Mouse (Mus musculus) neural tube, embryonic 11.5 days (tissue): ENCODE data around the gene Slc11a2. TPM values are rescaled to one million over a fixed set of nuclear protein-coding genes. Genes with fewer than 3 reads are reported as not detected.

Experiments
- ATAC-seq: fragments of 200-750 bp; cut with Nextera tagmentation; 2 replicates; pipeline ENCODE4 v1.8.0; 2017; ENCODE audit warnings: moderate number of reproducible peaks, mild to moderate bottlenecking, moderate TSS enrichment, moderate library complexity; ENCODE audit not compliant: insufficient read depth, low FRiP score, low TSS enrichment
- DNase-seq: peaks from one replicate; pipeline ENCODE4 v3.0.0-alpha.2; 2015; ENCODE audit warnings: low spot score
- H3K27ac ChIP-seq: fragments of 300-500 bp; sonication (generic); 2 replicates; pipeline ENCODE4 v1.5.1; 2014; ENCODE audit warnings: low read depth, mild to moderate bottlenecking, low read length
- H3K27me3 ChIP-seq: fragments of 300-500 bp; sonication (generic); 2 replicates; pipeline ENCODE4 v1.6.1; 2014; ENCODE audit warnings: mild to moderate bottlenecking, low read length, mixed read lengths; ENCODE audit not compliant: control insufficient read depth, insufficient read depth
- H3K36me3 ChIP-seq: fragments of 300-500 bp; sonication (generic); 2 replicates; pipeline ENCODE4 v1.6.1; 2014; ENCODE audit warnings: mild to moderate bottlenecking, low read length, moderate library complexity, mixed read lengths; ENCODE audit not compliant: control insufficient read depth, insufficient read depth
- H3K4me1 ChIP-seq: fragments of 300-500 bp; sonication (generic); 2 replicates; pipeline ENCODE4 v1.6.1; 2014; ENCODE audit warnings: low read length, mixed read lengths; ENCODE audit not compliant: control insufficient read depth, insufficient read depth
- H3K4me2 ChIP-seq: fragments of 300-500 bp; sonication (generic); 2 replicates; pipeline ENCODE4 v1.6.1; 2014; ENCODE audit warnings: low read depth, mild to moderate bottlenecking, moderate library complexity
- H3K4me3 ChIP-seq: fragments of 300-500 bp; sonication (generic); 2 replicates; pipeline ENCODE4 v1.5.1; 2014; ENCODE audit warnings: low read depth, low read length
- H3K9ac ChIP-seq: fragments of 300-500 bp; sonication (generic); 2 replicates; pipeline ENCODE4 v1.6.1; 2014; ENCODE audit warnings: mild to moderate bottlenecking, low read length
- H3K9me3 ChIP-seq: fragments of 300-500 bp; sonication (generic); 2 replicates; pipeline ENCODE4 v1.6.1; 2016; ENCODE audit warnings: low read length; ENCODE audit not compliant: control insufficient read depth
- WGBS: fragments of 180-500 bp; shearing (Covaris S2); extraction: QIAGEN DNeasy Blood & Tissue Kit; methylation state at CpG from one replicate; pipeline ENCODE4 v1.1.7; 2014; 5-methylcytosine and 5-hydroxymethylcytosine counted together
- polyA plus RNA-seq: library from polyadenylated mRNA; unstranded; fragments of >200 nt; fragmentation: Nextera tagmentation; extraction: Ambion mirVana; gene quantifications from 2 replicates; pipeline ENCODE4 v1.2.1, GENCODE M21; 2014

Gene Slc11a2
- polyA plus RNA-seq = 18.2 and 21.6 TPM in 2 replicates

DNA sequence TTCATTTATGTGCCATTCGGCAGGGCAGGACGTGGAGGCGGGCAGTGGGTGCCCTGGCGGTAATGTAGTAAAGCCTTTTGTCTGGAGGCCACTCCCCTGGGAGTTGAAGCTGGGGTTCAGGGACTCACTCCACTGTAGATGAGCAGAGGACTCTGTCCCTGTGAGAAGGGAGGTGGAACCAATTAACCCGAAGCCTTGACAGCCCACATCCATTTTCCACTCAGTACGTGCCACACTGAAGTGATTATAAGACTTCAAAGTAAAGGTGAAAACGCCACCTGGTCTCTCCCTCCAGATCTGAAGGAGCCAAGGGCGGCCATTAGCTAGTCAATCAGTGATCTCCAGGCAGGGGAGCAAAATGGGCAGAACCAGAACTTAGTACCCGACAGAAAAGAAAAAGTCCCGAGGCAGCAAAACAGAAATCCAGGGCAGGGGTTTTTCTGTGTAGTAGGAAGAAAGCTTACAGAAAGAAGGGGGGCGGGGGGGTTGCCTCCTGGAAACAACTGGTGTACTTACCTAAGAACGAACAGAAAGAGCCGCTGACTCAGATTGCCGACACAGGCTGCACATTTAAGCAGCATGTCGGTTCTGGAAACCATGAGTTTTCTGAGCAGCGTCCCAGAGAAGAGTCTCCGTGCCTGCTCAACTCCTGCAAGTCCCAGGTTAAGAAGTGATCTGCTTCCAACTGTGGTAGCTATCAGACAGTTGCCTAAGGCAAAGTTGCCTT is at the start of gene Slc11a2:
Slc11a2 (minus strand) TSS at position 677 of the 727 bp plus-strand sequence.
- Histone ChIP-seq H3K9me3 (no peaks in the 10 kb centered on the region), H3K4me2 (peak within 1 kb of the TSS; percentile 92), H3K27ac (no peak within 1 kb of the TSS), H3K4me3 (peak within 1 kb of the TSS; percentile 98), H3K4me1 (peaks cover 10% of the 10 kb centered on the region; the same call in 1 of the 2 replicates), H3K36me3 (no peaks in the 10 kb centered on the region), H3K27me3 (peaks cover 17% of the 10 kb centered on the region), H3K9ac (no peak within 1 kb of the TSS; the same call in 1 of the 2 replicates)
- DNase-seq (no peak), ATAC-seq (no peak)
- WGBS = 25% methylated on average over 17 of the region's 17 CpGs

DNA sequence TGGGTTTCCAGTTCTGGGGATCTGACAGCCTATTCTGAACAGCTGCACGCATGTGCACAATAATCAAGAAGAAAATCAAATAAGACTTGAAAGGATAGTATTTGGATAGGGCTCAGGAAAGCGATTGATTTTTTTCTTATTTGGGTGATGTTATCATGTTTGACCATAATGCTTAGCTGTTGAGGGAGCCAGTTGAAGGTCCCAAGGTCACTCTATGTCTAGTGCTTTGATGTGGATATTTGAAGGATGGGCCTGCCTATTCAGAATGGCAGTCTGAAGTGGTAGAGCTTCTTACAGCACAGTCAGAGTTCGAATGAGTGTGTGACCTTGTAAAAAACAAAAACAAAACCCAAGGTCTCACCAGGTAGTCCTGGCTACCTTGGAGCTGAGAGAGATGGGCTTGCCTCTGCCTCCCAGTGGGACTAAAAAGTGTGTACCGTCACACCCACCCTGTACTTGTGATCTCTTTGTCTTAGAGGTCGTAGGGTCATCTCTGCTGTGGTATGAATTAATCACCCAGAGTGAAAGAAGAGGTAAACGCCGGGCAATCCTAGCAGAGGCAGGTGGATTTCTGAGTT is 49.1 kb upstream of the Slc11a2 start:
- Histone ChIP-seq H3K4me3 (no peak overlapping the region), H3K4me1 (peaks cover 8% of the 10 kb centered on the region), H3K27ac (no peak overlapping the region), H3K27me3 (no peaks in the 10 kb centered on the region), H3K36me3 (peaks cover 17% of the 10 kb centered on the region), H3K9ac (no peak overlapping the region), H3K9me3 (no peaks in the 10 kb centered on the region), H3K4me2 (no peak overlapping the region)
- no peak for ATAC-seq
- no peak for DNase-seq
- 80% methylated on average over 7 of the region's 7 CpGs for WGBS

DNA sequence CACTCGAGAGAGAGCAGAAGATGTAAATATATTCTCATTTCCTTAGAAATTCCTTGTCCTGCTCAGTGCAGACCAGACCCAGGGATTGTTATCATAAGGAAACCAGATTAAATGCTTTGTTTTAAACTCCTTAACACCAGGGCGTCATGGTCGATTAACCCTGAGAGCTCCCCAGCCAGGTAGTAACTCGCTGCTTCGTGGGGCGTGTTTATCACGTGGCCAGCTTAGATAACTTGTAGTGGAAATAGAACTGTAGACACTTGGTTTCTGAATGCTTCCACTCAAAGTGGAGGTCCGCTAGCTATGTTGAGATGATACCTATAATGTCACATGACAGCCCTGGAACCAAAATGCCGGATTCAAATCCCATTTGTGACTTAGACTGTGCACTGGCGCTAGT is 45.2 kb upstream of the Slc11a2 start:
- H3K9ac ChIP-seq = peak overlapping the region; percentile 81
- DNase-seq (no peak), ATAC-seq (no peak)
- H3K27me3 ChIP-seq = no peaks in the 10 kb centered on the region
- H3K9me3 ChIP-seq = no peaks in the 10 kb centered on the region
- H3K4me2 ChIP-seq = peak overlapping the region; percentile 88
- peak overlapping the region; percentile 79 for H3K4me3 ChIP-seq
- H3K27ac ChIP-seq = no peak overlapping the region
- peaks cover 19% of the 10 kb centered on the region for H3K4me1 ChIP-seq
- 66% methylated on average over 10 of the region's 10 CpGs for WGBS
- H3K36me3 ChIP-seq = peaks cover 2% of the 10 kb centered on the region; the same call in 1 of the 2 replicates

DNA sequence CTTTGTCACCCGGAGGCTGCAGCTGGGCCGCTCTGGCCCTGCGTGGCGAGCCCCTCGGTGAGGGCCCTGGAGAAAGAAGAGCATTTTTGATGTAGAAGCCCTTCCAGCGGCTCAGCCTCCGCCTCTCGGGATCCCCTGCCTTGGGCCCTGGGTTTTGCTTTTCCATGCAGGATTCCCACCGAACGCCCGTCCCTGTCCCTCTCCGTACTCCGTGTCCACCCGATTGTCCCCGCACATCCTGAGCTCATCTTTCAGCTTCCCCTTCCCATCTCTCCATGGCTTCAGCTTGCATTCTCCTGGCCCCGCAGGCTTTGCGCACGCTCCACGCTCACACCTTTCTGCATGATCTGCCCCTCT is 44.3 kb upstream of the Slc11a2 start:
- 1% methylated on average over 19 of the region's 19 CpGs for WGBS

DNA sequence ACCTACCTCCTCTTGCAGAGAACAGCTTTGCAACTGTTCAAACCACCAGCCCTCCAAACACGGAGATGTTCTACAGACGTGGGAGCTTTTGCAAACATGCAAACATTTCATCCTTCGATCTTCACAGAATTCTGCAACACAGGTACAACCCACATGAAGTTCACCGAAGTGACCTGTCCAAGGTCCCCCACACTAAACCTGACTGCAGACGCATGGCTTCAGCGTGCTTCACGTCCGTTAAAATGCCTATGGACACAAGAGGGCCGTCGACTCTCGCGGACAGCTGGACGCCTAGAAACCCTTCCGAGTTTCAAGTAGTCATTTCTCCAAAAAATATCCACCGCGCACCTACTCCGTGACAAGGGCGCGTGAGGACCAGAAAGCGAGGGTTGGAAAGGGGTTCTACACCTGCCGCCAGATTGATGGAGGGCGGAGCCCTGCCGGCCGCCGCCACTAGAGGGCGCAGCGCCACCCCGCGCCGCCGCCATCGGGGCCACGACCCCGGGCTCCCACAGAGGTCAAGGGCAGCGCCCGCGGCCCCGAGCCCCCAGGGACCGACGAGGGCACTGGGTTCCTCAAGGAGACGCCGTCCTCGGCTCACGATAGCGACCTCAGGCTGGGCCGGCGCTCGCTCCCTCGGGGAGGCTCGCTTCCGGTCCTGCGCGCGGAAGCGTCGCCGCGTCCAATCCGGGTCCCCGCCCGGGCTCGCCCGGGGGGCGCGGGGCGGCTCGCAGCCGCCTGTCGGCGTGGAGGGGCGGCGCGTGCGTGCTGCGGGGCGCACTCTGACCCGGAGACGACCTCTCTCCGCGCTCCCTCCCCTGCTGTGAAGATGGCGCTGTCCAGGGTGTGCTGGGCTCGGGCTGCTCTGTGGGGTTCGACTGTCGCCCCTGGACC is 43.7 kb upstream of the Slc11a2 start, which contains the start of gene Letmd1:
Letmd1 (plus strand) TSS at position 729 of the 894 bp plus-strand sequence.
- no peaks in the 10 kb centered on the region for H3K9me3 ChIP-seq
- no peaks in the 10 kb centered on the region for H3K36me3 ChIP-seq
- H3K27me3 ChIP-seq = no peaks in the 10 kb centered on the region
- peak within 1 kb of the TSS; percentile 79 for H3K27ac ChIP-seq
- peak within 1 kb of the TSS; percentile 79 for H3K4me3 ChIP-seq
- H3K4me1 ChIP-seq = peaks cover 19% of the 10 kb centered on the region
- peak within 1 kb of the TSS; percentile 81 for H3K9ac ChIP-seq
- ATAC-seq (peak; percentile 94), DNase-seq (peak; percentile 94)
- H3K4me2 ChIP-seq = peak within 1 kb of the TSS; percentile 88
- 2% methylated on average over 81 of the region's 84 CpGs for WGBS

More for the DNA sequence above, 44.3 kb upstream of the Slc11a2 start:
- no peak for ATAC-seq
- H3K27me3 ChIP-seq = no peaks in the 10 kb centered on the region
- H3K4me2 ChIP-seq = peak overlapping the region; percentile 88
- H3K27ac ChIP-seq = peak overlapping the region; percentile 79; the same call in 1 of the 2 replicates
- H3K9ac ChIP-seq = peak overlapping the region; percentile 81
- DNase-seq = no peak
- peak overlapping the region; percentile 79 for H3K4me3 ChIP-seq
- H3K9me3 ChIP-seq = no peaks in the 10 kb centered on the region
- peaks cover 19% of the 10 kb centered on the region for H3K4me1 ChIP-seq
- no peaks in the 10 kb centered on the region for H3K36me3 ChIP-seq

DNA sequence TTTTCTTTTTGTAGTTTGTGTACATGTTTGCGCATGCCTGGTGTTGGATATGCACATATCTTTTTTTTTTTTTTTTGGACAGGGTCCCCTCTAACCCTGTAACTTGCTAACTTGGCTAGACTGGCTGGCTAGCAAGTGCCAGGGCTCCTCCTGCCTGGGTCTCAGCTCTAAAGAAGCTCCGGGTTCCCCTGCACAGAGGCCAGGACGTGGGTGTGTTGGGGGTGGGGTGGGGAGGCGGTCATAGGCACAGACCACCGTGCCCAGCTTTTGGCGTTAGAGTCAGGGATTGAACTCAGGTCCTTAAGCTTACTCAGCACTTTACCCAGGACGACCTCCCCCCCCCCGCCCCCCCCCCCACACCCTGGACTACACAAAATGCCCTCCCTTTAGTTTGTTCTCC is 42.9 kb upstream of the Slc11a2 start:
- peak overlapping the region; percentile 88; the same call in 1 of the 2 replicates for H3K4me2 ChIP-seq
- DNase-seq (no peak), ATAC-seq (no peak)
- no peak overlapping the region for H3K27ac ChIP-seq
- no peaks in the 10 kb centered on the region for H3K27me3 ChIP-seq
- no peaks in the 10 kb centered on the region for H3K9me3 ChIP-seq
- H3K4me1 ChIP-seq = peaks cover 19% of the 10 kb centered on the region
- peak overlapping the region; percentile 79 for H3K4me3 ChIP-seq
- H3K36me3 ChIP-seq = no peaks in the 10 kb centered on the region
- no peak overlapping the region for H3K9ac ChIP-seq
- WGBS = 54% methylated on average over 6 of the region's 8 CpGs

DNA sequence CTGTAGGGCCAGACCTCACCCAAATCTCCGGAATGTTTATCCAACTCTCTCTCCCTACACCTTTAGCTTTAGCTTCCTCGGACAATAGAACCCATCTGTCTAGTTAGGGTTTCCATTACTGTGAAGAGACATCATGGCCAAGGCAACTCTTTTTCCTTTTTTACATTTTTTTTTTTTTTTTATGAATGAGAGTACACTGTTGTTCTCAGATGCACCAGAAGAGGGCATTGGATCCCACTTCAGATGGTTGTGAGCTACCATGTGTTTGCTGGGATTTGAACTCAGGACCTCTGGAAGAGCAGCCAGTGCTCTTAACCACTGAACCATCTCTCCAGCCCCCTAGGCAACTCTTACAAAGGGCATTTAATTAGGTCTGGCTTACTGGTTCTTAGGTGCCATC is 40.6 kb upstream of the Slc11a2 start:
- Histone ChIP-seq H3K9me3 (no peaks in the 10 kb centered on the region), H3K4me1 (peaks cover 19% of the 10 kb centered on the region), H3K9ac (no peak overlapping the region), H3K4me2 (no peak overlapping the region), H3K27ac (no peak overlapping the region), H3K27me3 (no peaks in the 10 kb centered on the region), H3K36me3 (no peaks in the 10 kb centered on the region), H3K4me3 (no peak overlapping the region)
- no peak for ATAC-seq
- no peak for DNase-seq
- WGBS = 76% methylated on average over 2 of the region's 2 CpGs

DNA sequence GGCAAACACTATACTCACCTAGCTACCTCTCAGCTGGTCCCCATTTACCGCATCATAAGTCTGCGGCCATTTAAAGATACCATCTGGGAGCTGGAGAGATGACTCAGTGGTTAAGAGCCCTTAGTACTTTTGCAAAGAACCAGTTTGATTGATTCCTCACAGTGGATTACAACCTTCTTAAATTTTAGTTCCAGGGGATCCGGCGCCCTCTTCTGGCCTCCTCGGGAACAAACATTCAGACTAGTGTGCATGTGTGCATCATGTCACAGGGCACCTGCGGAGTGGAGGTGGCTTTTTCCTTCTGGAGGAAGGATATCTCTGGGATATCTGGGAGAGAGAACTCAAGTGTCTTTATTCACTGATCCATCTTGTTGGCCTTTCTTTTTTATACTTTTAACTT is 38.8 kb upstream of the Slc11a2 start:
- no peak for ATAC-seq
- 32% methylated on average over 6 of the region's 6 CpGs for WGBS

More for the DNA sequence above, 38.8 kb upstream of the Slc11a2 start:
- DNase-seq = peak; percentile 68
- no peak overlapping the region for H3K4me2 ChIP-seq
- no peaks in the 10 kb centered on the region for H3K9me3 ChIP-seq
- H3K9ac ChIP-seq = no peak overlapping the region
- H3K27ac ChIP-seq = no peak overlapping the region
- H3K27me3 ChIP-seq = no peaks in the 10 kb centered on the region
- no peaks in the 10 kb centered on the region for H3K36me3 ChIP-seq
- no peak overlapping the region for H3K4me3 ChIP-seq
- peaks cover 11% of the 10 kb centered on the region; the same call in 1 of the 2 replicates for H3K4me1 ChIP-seq
